Mouse (Mus musculus): ENCODE measurements at regions not wholly inside any gene's neighbourhood (a gene's known extent, or its start where the extent isn't known, plus 50 kb on each side); places are given as distances from the start of the nearest gene placed in this dataset.

- TF ChIP-seq CTCF (IDR thresholded peaks at IDR 0.05; ENCODE audit: low read depth, low read length) (no peak), POLR2A (IDR thresholded peaks at IDR 0.05; ENCODE audit: extremely low read depth, insufficient read depth, low read length) (no peak)
These were observed 294.6 kb downstream of the Sec16b start for GRCm38 (mm10) chr1:157801151-157801550.

All from liver, adult 2 months (tissue).